Mouse (Mus musculus): ENCODE measurements around the gene Ing2. TPM values are rescaled to one million over a fixed set of nuclear protein-coding genes. Genes with fewer than 3 reads are reported as not detected.

The Ing2 gene
- total and polyA plus RNA-seq, 3 experiments, result 18.6 to 363 (median 61.7) TPM

GRCm38 (mm10) chr8:47659463-47659862 lies 15.9 kb downstream of the Ing2 start:
- no peak for TF ChIP-seq USF2 (IDR thresholded peaks at IDR 0.05; ENCODE audit: borderline replicate concordance in 1 of 2, insufficient read depth in 1 of 2, low read depth in 1 of 2, low read length in 2 of 2)
- no peak for TF ChIP-seq CTCF (IDR thresholded peaks at IDR 0.05 in 2 of 3, conservative IDR thresholded peaks at IDR 0.05 in 1 of 3; ENCODE audit: control insufficient read depth in 1 of 3, insufficient read depth in 1 of 3, low read depth in 2 of 3, low read length in 3 of 3, poor library complexity in 1 of 3, severe bottlenecking in 1 of 3)
- TF ChIP-seq ZNF384 (IDR thresholded peaks at IDR 0.05; ENCODE audit: low read depth, low read length), result no peak
- TF ChIP-seq MAZ (IDR thresholded peaks at IDR 0.05; ENCODE audit: low read depth, low read length), result no peak
- no peak for TF ChIP-seq RCOR1 (IDR thresholded peaks at IDR 0.05; ENCODE audit: low read depth, low read length)
- TF ChIP-seq CHD2 (IDR thresholded peaks at IDR 0.05; ENCODE audit: low read length), result no peak
- TF ChIP-seq HCFC1 (IDR thresholded peaks at IDR 0.05; ENCODE audit: low read depth, low read length), result no peak
- TF ChIP-seq MEF2A (IDR thresholded peaks at IDR 0.05; ENCODE audit: extremely low read depth, insufficient replicate concordance, low read depth, low read length, poor library complexity, severe bottlenecking), result no peak
- TF ChIP-seq MAX (IDR thresholded peaks at IDR 0.05; ENCODE audit: low read length), result no peak
- TF ChIP-seq MXI1 (IDR thresholded peaks at IDR 0.05; ENCODE audit: low read depth, low read length), result no peak
- no peak for TF ChIP-seq USF1 (IDR thresholded peaks at IDR 0.05; ENCODE audit: low read depth, low read length)
- TF ChIP-seq ZKSCAN1 (IDR thresholded peaks at IDR 0.05; ENCODE audit: low read depth, low read length), result no peak
- no peak for TF ChIP-seq GATA1 (IDR thresholded peaks at IDR 0.05; ENCODE audit: low read depth, low read length)
- TF ChIP-seq E2F4 (IDR thresholded peaks at IDR 0.05; ENCODE audit: borderline replicate concordance, low read depth, low read length), result no peak
- no peak for TF ChIP-seq RAD21 (IDR thresholded peaks at IDR 0.05; ENCODE audit: low read depth, low read length)
- no peak for TF ChIP-seq ZMIZ1 (IDR thresholded peaks at IDR 0.05; ENCODE audit: low read depth, low read length)
- no peak for TF ChIP-seq TCF12 (IDR thresholded peaks at IDR 0.05; ENCODE audit: low read depth, low read length)
- no peak for TF ChIP-seq ELF1 (IDR thresholded peaks at IDR 0.05; ENCODE audit: low read depth, low read length)
- TF ChIP-seq SIN3A (IDR thresholded peaks at IDR 0.05; ENCODE audit: low read length), result no peak
- no peaks in the 10 kb centered on the region for H3K36me3 ChIP-seq (ENCODE audit: control insufficient read depth in 1 of 2, insufficient read depth in 2 of 2, low read length in 2 of 2)
- H3K27me3 ChIP-seq (ENCODE audit: control insufficient read depth in 1 of 2, insufficient read depth in 2 of 2, low read length in 2 of 2), result no peaks in the 10 kb centered on the region
- no peak overlapping the region for H3K4me3 ChIP-seq (ENCODE audit: control insufficient read depth in 1 of 2, insufficient read depth in 1 of 2, low read depth in 2 of 2, low read length in 2 of 2)
- no peaks in the 10 kb centered on the region for H3K4me1 ChIP-seq (ENCODE audit: control insufficient read depth in 1 of 2, insufficient read depth in 2 of 2, low read length in 2 of 2)
- H3K9ac ChIP-seq (ENCODE audit: control insufficient read depth, low read depth, low read length, poor library complexity, severe bottlenecking), result no peak overlapping the region
- H3K27ac ChIP-seq (ENCODE audit: control insufficient read depth, low read depth, low read length), result no peak overlapping the region
- DNase-seq (ENCODE audit: low read depth, low spot score), result no peak
- no peaks in the 10 kb centered on the region for H3K79me2 ChIP-seq (ENCODE audit: control insufficient read depth, insufficient read depth, low read length, poor library complexity)
- H3K9me3 ChIP-seq (replicated peaks; ENCODE audit: insufficient read depth, low read length), result no peaks in the 10 kb centered on the region

GRCm38 (mm10) chr8:47654406-47654805 lies 20.9 kb downstream of the Ing2 start:
- H3K27ac ChIP-seq (ENCODE audit: control insufficient read depth, low read depth, low read length), result no peak overlapping the region
- no peaks in the 10 kb centered on the region for H3K4me1 ChIP-seq (ENCODE audit: control insufficient read depth in 1 of 2, insufficient read depth in 2 of 2, low read length in 2 of 2)
- H3K9me3 ChIP-seq (replicated peaks; ENCODE audit: insufficient read depth, low read length), result no peaks in the 10 kb centered on the region
- no peaks in the 10 kb centered on the region for H3K27me3 ChIP-seq (ENCODE audit: control insufficient read depth in 1 of 2, insufficient read depth in 2 of 2, low read length in 2 of 2)
- no peaks in the 10 kb centered on the region for H3K79me2 ChIP-seq (ENCODE audit: control insufficient read depth, insufficient read depth, low read length, poor library complexity)
- DNase-seq (ENCODE audit: low read depth, low spot score), result no peak
- no peaks in the 10 kb centered on the region for H3K36me3 ChIP-seq (ENCODE audit: control insufficient read depth in 1 of 2, insufficient read depth in 2 of 2, low read length in 2 of 2)
- TF ChIP-seq RCOR1 (IDR thresholded peaks at IDR 0.05; ENCODE audit: low read depth, low read length), result no peak
- TF ChIP-seq NELFE (IDR thresholded peaks at IDR 0.05; ENCODE audit: low read depth, low read length), result no peak
- TF ChIP-seq CHD1 (IDR thresholded peaks at IDR 0.05; ENCODE audit: low read depth, low read length), result no peak
- no peak for TF ChIP-seq MEF2A (IDR thresholded peaks at IDR 0.05; ENCODE audit: extremely low read depth, insufficient replicate concordance, low read depth, low read length, poor library complexity, severe bottlenecking)
- no peak for TF ChIP-seq UBTF (IDR thresholded peaks at IDR 0.05; ENCODE audit: borderline replicate concordance, insufficient read depth, low read depth, low read length)
- no peak for TF ChIP-seq ZC3H11A (IDR thresholded peaks at IDR 0.05; ENCODE audit: low read depth, low read length)
- no peak for TF ChIP-seq GATA1 (IDR thresholded peaks at IDR 0.05; ENCODE audit: low read depth, low read length)
- no peak for TF ChIP-seq HCFC1 (IDR thresholded peaks at IDR 0.05; ENCODE audit: low read depth, low read length)
- no peak overlapping the region for H3K9ac ChIP-seq (ENCODE audit: control insufficient read depth, low read depth, low read length, poor library complexity, severe bottlenecking)
- no peak overlapping the region for H3K4me3 ChIP-seq (ENCODE audit: control insufficient read depth in 1 of 2, insufficient read depth in 1 of 2, low read depth in 2 of 2, low read length in 2 of 2)
